Mouse (Mus musculus): ENCODE results near the gene Zbtb8a. TPM values are rescaled to one million over a fixed set of nuclear protein-coding genes. Genes with fewer than 3 reads are reported as not detected.

Zbtb8a gene
- total and polyA plus RNA-seq, 3 experiments, result 0.89 to 1.6 TPM; not detected in 1

- Histone ChIP-seq H3K27ac (ENCODE audit: control insufficient read depth, low read depth, low read length) (no peak overlapping the region), H3K79me2 (ENCODE audit: control insufficient read depth, insufficient read depth, low read length, poor library complexity) (no peaks in the 10 kb centered on the region), H3K9ac (ENCODE audit: control insufficient read depth, low read depth, low read length, poor library complexity, severe bottlenecking) (no peak overlapping the region), H3K9me3 (replicated peaks; ENCODE audit: insufficient read depth, low read length) (no peaks in the 10 kb centered on the region), H3K27me3 (ENCODE audit: control insufficient read depth in 1 of 2, insufficient read depth in 2 of 2, low read length in 2 of 2) (no peaks in the 10 kb centered on the region), H3K4me1 (ENCODE audit: control insufficient read depth in 1 of 2, insufficient read depth in 2 of 2, low read length in 2 of 2) (peaks cover 0 to 2% of the 10 kb centered on the region in 2 experiments; a peak in 1 of 4 replicates), H3K36me3 (ENCODE audit: control insufficient read depth in 1 of 2, insufficient read depth in 2 of 2, low read length in 2 of 2) (no peaks in the 10 kb centered on the region), H3K4me3 (ENCODE audit: control insufficient read depth in 1 of 2, insufficient read depth in 1 of 2, low read depth in 2 of 2, low read length in 2 of 2) (no peak overlapping the region)
- TF ChIP-seq ZNF384 (IDR thresholded peaks at IDR 0.05; ENCODE audit: low read depth, low read length) (no peak), KAT2A (conservative IDR thresholded peaks at IDR 0.05; ENCODE audit: low read depth, low read length) (no peak), USF1 (IDR thresholded peaks at IDR 0.05; ENCODE audit: low read depth, low read length) (no peak), SIN3A (IDR thresholded peaks at IDR 0.05; ENCODE audit: low read length) (no peak), EP300 (IDR thresholded peaks at IDR 0.05; ENCODE audit: low read depth in 1 of 2, low read length in 2 of 2) (no peak), ZKSCAN1 (IDR thresholded peaks at IDR 0.05; ENCODE audit: low read depth, low read length) (no peak), TBP (IDR thresholded peaks at IDR 0.05; ENCODE audit: low read depth, low read length) (no peak), ELF1 (IDR thresholded peaks at IDR 0.05; ENCODE audit: low read depth, low read length) (no peak), MYB (IDR thresholded peaks at IDR 0.05; ENCODE audit: low read depth, low read length) (no peak), ZC3H11A (IDR thresholded peaks at IDR 0.05; ENCODE audit: low read depth, low read length) (no peak), UBTF (IDR thresholded peaks at IDR 0.05; ENCODE audit: borderline replicate concordance, insufficient read depth, low read depth, low read length) (no peak), ZMIZ1 (IDR thresholded peaks at IDR 0.05; ENCODE audit: low read depth, low read length) (no peak), RCOR1 (IDR thresholded peaks at IDR 0.05; ENCODE audit: low read depth, low read length) (no peak), POLR2A (IDR thresholded peaks at IDR 0.05; ENCODE audit: control insufficient read depth in 1 of 2, insufficient read depth in 1 of 2, low read depth in 1 of 2, low read length in 2 of 2, poor library complexity in 1 of 2) (no peak), NELFE (IDR thresholded peaks at IDR 0.05; ENCODE audit: low read depth, low read length) (no peak), RAD21 (IDR thresholded peaks at IDR 0.05; ENCODE audit: low read depth, low read length) (no peak), CHD2 (IDR thresholded peaks at IDR 0.05; ENCODE audit: low read length) (no peak), CTCF (IDR thresholded peaks at IDR 0.05 in 2 of 3, conservative IDR thresholded peaks at IDR 0.05 in 1 of 3; ENCODE audit: control insufficient read depth in 1 of 3, insufficient read depth in 1 of 3, low read depth in 2 of 3, low read length in 3 of 3, poor library complexity in 1 of 3, severe bottlenecking in 1 of 3) (no peak), MYC (IDR thresholded peaks at IDR 0.05; ENCODE audit: low read depth, low read length) (no peak), MAFK (IDR thresholded peaks at IDR 0.05; ENCODE audit: borderline replicate concordance, low read depth, low read length) (no peak)
- DNase-seq (ENCODE audit: low read depth, low spot score), result no peak
Measured at GRCm38 (mm10) chr4:129396960-129397359, 19.0 kb upstream of the Zbtb8a start.

DNA sequence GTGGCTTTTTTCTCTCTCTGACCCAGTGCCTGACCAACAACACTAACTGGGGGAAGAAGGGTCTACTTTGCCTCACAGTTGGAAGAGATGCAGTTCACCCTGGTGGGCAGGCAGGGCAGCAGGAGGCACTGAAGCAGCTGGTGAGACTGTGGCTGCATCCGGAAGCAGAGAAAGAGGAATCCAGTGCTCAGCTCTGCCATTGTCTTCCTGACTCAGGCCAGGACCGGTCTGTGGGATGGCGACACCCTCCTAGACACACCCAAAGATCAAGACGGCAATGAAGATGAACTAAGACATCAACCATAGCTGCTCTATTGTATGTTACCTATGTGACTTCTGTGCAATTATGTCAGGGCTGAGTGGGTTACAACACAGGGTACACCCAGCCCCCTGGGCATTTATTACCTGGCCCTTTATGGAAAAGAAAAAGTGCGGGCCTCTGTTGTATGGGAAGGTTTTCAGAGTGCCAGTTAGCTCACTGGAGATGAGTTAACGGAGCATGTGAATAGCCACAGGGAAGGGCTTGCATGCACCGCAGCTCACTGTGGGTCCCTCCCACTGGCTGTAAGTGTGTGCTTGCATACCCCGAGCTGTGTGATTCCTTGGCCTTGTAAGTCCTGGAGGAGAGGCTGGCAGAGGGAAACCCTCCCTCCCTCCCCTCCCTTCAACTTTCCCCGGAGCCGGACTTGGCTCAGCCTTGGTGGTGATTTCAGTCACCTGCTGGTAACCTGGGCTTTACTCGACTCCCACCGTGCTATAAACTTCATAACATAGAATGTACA, 16.4 kb upstream of the Zbtb8a start:
- TF ChIP-seq ETS1 (IDR thresholded peaks at IDR 0.05; ENCODE audit: low read depth, low read length) (no peak), RAD21 (IDR thresholded peaks at IDR 0.05; ENCODE audit: low read depth, low read length) (no peak), UBTF (IDR thresholded peaks at IDR 0.05; ENCODE audit: borderline replicate concordance, insufficient read depth, low read depth, low read length) (no peak), ELF1 (IDR thresholded peaks at IDR 0.05; ENCODE audit: low read depth, low read length) (no peak), E2F4 (IDR thresholded peaks at IDR 0.05; ENCODE audit: borderline replicate concordance, low read depth, low read length) (no peak), MAX (IDR thresholded peaks at IDR 0.05; ENCODE audit: low read length) (no peak), HCFC1 (IDR thresholded peaks at IDR 0.05; ENCODE audit: low read depth, low read length) (no peak), ZMIZ1 (IDR thresholded peaks at IDR 0.05; ENCODE audit: low read depth, low read length) (no peak), CHD2 (IDR thresholded peaks at IDR 0.05; ENCODE audit: low read length) (no peak), MYC (IDR thresholded peaks at IDR 0.05; ENCODE audit: low read depth, low read length) (no peak), TCF12 (IDR thresholded peaks at IDR 0.05; ENCODE audit: low read depth, low read length) (no peak), BHLHE40 (IDR thresholded peaks at IDR 0.05; ENCODE audit: borderline replicate concordance, low read depth, low read length) (no peak), SIN3A (IDR thresholded peaks at IDR 0.05; ENCODE audit: low read length) (no peak), RCOR1 (IDR thresholded peaks at IDR 0.05; ENCODE audit: low read depth, low read length) (no peak), CTCF (IDR thresholded peaks at IDR 0.05 in 2 of 3, conservative IDR thresholded peaks at IDR 0.05 in 1 of 3; ENCODE audit: control insufficient read depth in 1 of 3, insufficient read depth in 1 of 3, low read depth in 2 of 3, low read length in 3 of 3, poor library complexity in 1 of 3, severe bottlenecking in 1 of 3) (no peak), TBP (IDR thresholded peaks at IDR 0.05; ENCODE audit: low read depth, low read length) (no peak), MAZ (IDR thresholded peaks at IDR 0.05; ENCODE audit: low read depth, low read length) (no peak)
- peaks cover 0 to 2% of the 10 kb centered on the region in 2 experiments; a peak in 1 of 4 replicates for H3K36me3 ChIP-seq (ENCODE audit: control insufficient read depth in 1 of 2, insufficient read depth in 2 of 2, low read length in 2 of 2)
- no peak overlapping the region for H3K27ac ChIP-seq (ENCODE audit: control insufficient read depth, low read depth, low read length)
- no peak overlapping the region for H3K4me3 ChIP-seq (ENCODE audit: control insufficient read depth in 1 of 2, insufficient read depth in 1 of 2, low read depth in 2 of 2, low read length in 2 of 2)
- H3K9ac ChIP-seq (ENCODE audit: control insufficient read depth, low read depth, low read length, poor library complexity, severe bottlenecking), result no peak overlapping the region
- no peaks in the 10 kb centered on the region for H3K27me3 ChIP-seq (ENCODE audit: control insufficient read depth in 1 of 2, insufficient read depth in 2 of 2, low read length in 2 of 2)
- DNase-seq (ENCODE audit: low read depth, low spot score), result no peak
- H3K9me3 ChIP-seq (replicated peaks; ENCODE audit: insufficient read depth, low read length), result no peaks in the 10 kb centered on the region
- H3K79me2 ChIP-seq (ENCODE audit: control insufficient read depth, insufficient read depth, low read length, poor library complexity), result no peaks in the 10 kb centered on the region
- peaks cover 0 to 2% of the 10 kb centered on the region in 2 experiments; a peak in 2 of 4 replicates for H3K4me1 ChIP-seq (ENCODE audit: control insufficient read depth in 1 of 2, insufficient read depth in 2 of 2, low read length in 2 of 2)

Data from MEL (cell line).